Mouse (Mus musculus): Measurements from ENCODE around the gene Aig1.

DNA sequence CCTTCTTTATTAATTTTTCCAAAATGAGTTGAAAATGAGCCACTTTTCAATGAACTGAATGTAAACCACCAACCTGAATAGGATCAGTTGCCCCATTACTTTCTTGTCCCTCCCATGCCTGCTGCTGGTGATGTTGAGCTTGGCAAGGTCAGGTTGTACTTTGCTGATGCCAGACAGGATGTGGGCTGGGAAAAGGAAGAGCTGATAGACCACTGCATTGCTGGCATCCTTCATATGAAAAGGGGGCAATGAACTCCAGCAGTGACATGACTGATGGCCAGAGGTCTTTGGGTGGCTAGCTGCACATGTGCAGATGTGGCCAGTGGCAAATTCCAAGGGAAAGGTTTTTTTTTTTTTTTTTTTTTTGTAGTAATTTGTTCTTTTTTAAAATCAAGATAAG, 172.5 kb downstream of the Aig1 start:
- no peak for TF ChIP-seq CTCF (IDR thresholded peaks at IDR 0.05)
- TF ChIP-seq EP300 (IDR thresholded peaks at IDR 0.05), result no peak

Measured in lung, postnatal 0 days (tissue).